Mouse (Mus musculus): Measurements from ENCODE around the gene Dcps. TPM values are rescaled to one million over a fixed set of nuclear protein-coding genes. Genes with fewer than 3 reads are reported as not detected.

Gene Dcps
- total RNA-seq, 2 experiments from 2014 or later, result 64.6 to 65.7 TPM

- no peak for ATAC-seq (replicated peaks; ENCODE audit: low FRiP score, low TSS enrichment, poor library complexity, severe bottlenecking)
Observed at GRCm38 (mm10) chr9:35115804-35116203, 60.1 kb downstream of the Dcps start.

GRCm38 (mm10) chr9:35115299-35115698 lies 60.6 kb downstream of the Dcps start:
- no peak for ATAC-seq (replicated peaks; ENCODE audit: low FRiP score, low TSS enrichment, poor library complexity, severe bottlenecking)

GRCm38 (mm10) chr9:35114234-35114633 lies 61.6 kb downstream of the Dcps start:
- no peak for ATAC-seq (replicated peaks; ENCODE audit: low FRiP score, low TSS enrichment, poor library complexity, severe bottlenecking)

- ATAC-seq (replicated peaks; ENCODE audit: low FRiP score, low TSS enrichment, poor library complexity, severe bottlenecking), result no peak
Observed at GRCm38 (mm10) chr9:35111941-35112595, 63.8 kb downstream of the Dcps start.

GRCm38 (mm10) chr9:35111446-35111845 lies 64.4 kb downstream of the Dcps start:
- ATAC-seq (replicated peaks; ENCODE audit: low FRiP score, low TSS enrichment, poor library complexity, severe bottlenecking), result no peak

GRCm38 (mm10) chr9:35110567-35110966 lies 65.3 kb downstream of the Dcps start:
- ATAC-seq (replicated peaks; ENCODE audit: low FRiP score, low TSS enrichment, poor library complexity, severe bottlenecking), result no peak

- ATAC-seq (replicated peaks; ENCODE audit: low FRiP score, low TSS enrichment, poor library complexity, severe bottlenecking), result no peak
Observed at GRCm38 (mm10) chr9:35110051-35110450, 65.8 kb downstream of the Dcps start.

GRCm38 (mm10) chr9:35108916-35109315 lies 66.9 kb downstream of the Dcps start:
- ATAC-seq (replicated peaks; ENCODE audit: low FRiP score, low TSS enrichment, poor library complexity, severe bottlenecking), result no peak

GRCm38 (mm10) chr9:35108066-35108465 lies 67.8 kb downstream of the Dcps start:
- ATAC-seq (replicated peaks; ENCODE audit: low FRiP score, low TSS enrichment, poor library complexity, severe bottlenecking), result no peak

- no peak for ATAC-seq (replicated peaks; ENCODE audit: low FRiP score, low TSS enrichment, poor library complexity, severe bottlenecking)
Observed at GRCm38 (mm10) chr9:35107396-35107795, 68.5 kb downstream of the Dcps start.

GRCm38 (mm10) chr9:35105884-35106880 lies 69.7 kb downstream of the Dcps start:
- ATAC-seq (replicated peaks; ENCODE audit: low FRiP score, low TSS enrichment, poor library complexity, severe bottlenecking), result peak; percentile 93

GRCm38 (mm10) chr9:35105438-35105837 lies 70.4 kb downstream of the Dcps start:
- no peak for ATAC-seq (replicated peaks; ENCODE audit: low FRiP score, low TSS enrichment, poor library complexity, severe bottlenecking)

- no peak for ATAC-seq (replicated peaks; ENCODE audit: low FRiP score, low TSS enrichment, poor library complexity, severe bottlenecking)
Observed at GRCm38 (mm10) chr9:35104711-35105110, 71.2 kb downstream of the Dcps start.

- peak; percentile 13; the same call in 1 of the 2 replicates for ATAC-seq (replicated peaks; ENCODE audit: low FRiP score, low TSS enrichment, poor library complexity, severe bottlenecking)
Observed at GRCm38 (mm10) chr9:35098762-35099161, 77.1 kb downstream of the Dcps start.

GRCm38 (mm10) chr9:35097901-35098300 lies 78.0 kb downstream of the Dcps start:
- peak; percentile 81 for ATAC-seq (replicated peaks; ENCODE audit: low FRiP score, low TSS enrichment, poor library complexity, severe bottlenecking)

- no peak for ATAC-seq (replicated peaks; ENCODE audit: low FRiP score, low TSS enrichment, poor library complexity, severe bottlenecking)
Observed at GRCm38 (mm10) chr9:35095726-35096125, 80.1 kb downstream of the Dcps start.

GRCm38 (mm10) chr9:35093350-35093749 lies 82.5 kb downstream of the Dcps start:
- no peak for ATAC-seq (replicated peaks; ENCODE audit: low FRiP score, low TSS enrichment, poor library complexity, severe bottlenecking)

GRCm38 (mm10) chr9:35092904-35093303 lies 83.0 kb downstream of the Dcps start:
- ATAC-seq (replicated peaks; ENCODE audit: low FRiP score, low TSS enrichment, poor library complexity, severe bottlenecking), result no peak

Data from megakaryocyte-erythroid progenitor cell, adult 5-6 weeks (primary cell).